Mouse (Mus musculus) forebrain, embryonic 12.5 days (tissue): ENCODE measurements around the gene Erbb4. TPM values are rescaled to one million over a fixed set of nuclear protein-coding genes. Genes with fewer than 3 reads are reported as not detected.

Source experiments
- ATAC-seq: fragments of 200-750 bp; cut with Nextera tagmentation; 2 replicates; pipeline ENCODE4 v1.8.0; 2017; ENCODE audit warnings: moderate TSS enrichment; ENCODE audit not compliant: low FRiP score
- H3K27ac ChIP-seq: fragments of 300-500 bp; sonication (generic); 2 replicates; pipeline ENCODE4 v1.5.1; 2016; ENCODE audit warnings: mild to moderate bottlenecking
- H3K27me3 ChIP-seq: fragments of 300-500 bp; sonication (generic); 2 replicates; pipeline ENCODE4 v1.6.1; 2016; ENCODE audit warnings: mild to moderate bottlenecking
- H3K36me3 ChIP-seq: fragments of 300-500 bp; sonication (generic); replicated peaks from 2 replicates; pipeline ENCODE4 v1.6.1; 2016; ENCODE audit warnings: mild to moderate bottlenecking
- H3K4me1 ChIP-seq: fragments of 300-500 bp; sonication (generic); 2 replicates; pipeline ENCODE4 v1.6.1; 2016
- H3K4me2 ChIP-seq: fragments of 300-500 bp; sonication (generic); 2 replicates; pipeline ENCODE4 v1.6.1; 2016; ENCODE audit warnings: mild to moderate bottlenecking, moderate library complexity
- H3K4me3 ChIP-seq: fragments of 300-500 bp; sonication (generic); replicated peaks from 2 replicates; pipeline ENCODE4 v1.5.1; 2016; ENCODE audit warnings: mild to moderate bottlenecking
- H3K9ac ChIP-seq: fragments of 300-500 bp; sonication (generic); 2 replicates; pipeline ENCODE4 v1.6.1; 2016; ENCODE audit warnings: mild to moderate bottlenecking
- H3K9me3 ChIP-seq: fragments of 300-500 bp; sonication (generic); 2 replicates; pipeline ENCODE4 v1.6.1; 2016
- WGBS: fragments of 180-500 bp; shearing (Covaris S2); methylation state at CpG from one replicate; pipeline ENCODE4 v1.1.7; 2016; 5-methylcytosine and 5-hydroxymethylcytosine counted together
- polyA plus RNA-seq: library from polyadenylated mRNA; unstranded; fragments of >200 nt; fragmentation: Nextera tagmentation; extraction: Ambion mirVana; gene quantifications from 2 replicates; pipeline ENCODE4 v1.2.1, GENCODE M21; 2016

Gene Erbb4
- polyA plus RNA-seq, 1 experiment from 2014 or later: 8.6 TPM

GRCm38 (mm10) chr1:69023157-69023925 is 84.5 kb downstream of the Erbb4 start:
- no peak overlapping the region for H3K4me3 ChIP-seq
- H3K36me3 ChIP-seq: no peaks in the 10 kb centered on the region
- H3K9me3 ChIP-seq: no peaks in the 10 kb centered on the region
- H3K27me3 ChIP-seq: peaks cover 26% of the 10 kb centered on the region
- H3K27ac ChIP-seq: no peak overlapping the region
- H3K4me2 ChIP-seq: no peak overlapping the region
- no peak overlapping the region for H3K9ac ChIP-seq
- peak; percentile 71; the same call in 1 of the 2 replicates for ATAC-seq
- 7% methylated on average over 4 of the region's 4 CpGs for WGBS
- H3K4me1 ChIP-seq: peaks cover 18% of the 10 kb centered on the region

DNA sequence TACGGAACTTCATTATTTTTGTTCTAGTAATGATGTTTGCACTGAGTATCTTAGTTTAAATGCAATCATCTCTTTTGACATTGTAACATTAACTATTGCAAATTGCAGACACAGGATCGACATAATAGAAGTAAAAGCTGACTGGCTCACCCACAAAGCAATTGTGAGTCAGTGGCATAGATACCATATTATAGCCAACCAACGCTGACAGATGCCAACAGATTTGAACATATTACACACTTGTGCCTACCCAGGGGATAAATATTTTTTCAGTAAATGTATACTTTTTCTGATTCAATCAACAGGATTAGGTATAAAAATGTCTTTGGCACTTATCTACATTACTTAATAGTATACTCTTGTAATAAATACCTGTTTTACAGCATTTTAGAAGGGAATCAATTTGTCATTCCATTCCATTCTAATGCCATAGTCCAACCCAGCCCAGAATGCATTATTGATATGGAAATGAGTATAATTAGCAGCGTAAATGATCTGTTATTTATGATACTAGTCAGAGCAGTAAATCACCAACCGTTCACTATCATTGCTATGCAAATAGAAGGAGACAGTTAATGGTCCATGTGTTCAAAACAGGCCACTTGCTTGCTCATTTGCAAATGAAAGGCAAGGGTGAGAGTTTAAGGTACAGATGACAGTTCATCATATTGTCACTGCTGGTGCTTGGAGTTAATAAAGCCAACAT is 97.9 kb downstream of the Erbb4 start:
- 53% methylated on average over 5 of the region's 5 CpGs for WGBS
- Histone ChIP-seq H3K4me1 (no peaks in the 10 kb centered on the region), H3K4me3 (no peak overlapping the region), H3K27me3 (peaks cover 6% of the 10 kb centered on the region; the same call in 1 of the 2 replicates), H3K9ac (no peak overlapping the region), H3K27ac (no peak overlapping the region), H3K9me3 (no peaks in the 10 kb centered on the region), H3K36me3 (no peaks in the 10 kb centered on the region), H3K4me2 (no peak overlapping the region)
- peak; percentile 63; the same call in 1 of the 2 replicates for ATAC-seq

DNA sequence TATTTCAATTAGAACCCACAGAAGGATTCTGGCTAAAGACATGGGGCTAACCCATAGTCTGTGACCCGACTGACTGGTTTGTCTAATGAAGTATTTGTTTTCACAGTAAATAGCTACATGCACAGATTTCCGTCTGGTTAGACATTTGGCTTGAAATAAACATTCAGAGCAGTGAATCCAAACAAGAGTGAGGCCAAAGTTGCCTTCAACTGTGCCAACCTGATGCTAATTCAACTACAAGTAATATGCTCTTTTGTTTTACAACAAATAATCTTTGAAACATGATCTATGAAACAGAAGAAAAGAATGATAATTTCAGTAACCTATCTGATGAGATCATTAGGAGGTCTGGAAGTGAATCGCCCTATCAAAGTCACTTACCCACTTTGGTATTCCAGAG is 106.5 kb downstream of the Erbb4 start:
- Histone ChIP-seq H3K9me3 (no peaks in the 10 kb centered on the region), H3K9ac (no peak overlapping the region), H3K27ac (no peak overlapping the region), H3K27me3 (no peaks in the 10 kb centered on the region), H3K4me2 (no peak overlapping the region), H3K4me1 (no peaks in the 10 kb centered on the region), H3K4me3 (no peak overlapping the region), H3K36me3 (no peaks in the 10 kb centered on the region)
- no peak for ATAC-seq
- 75% methylated on average over 3 of the region's 3 CpGs for WGBS

DNA sequence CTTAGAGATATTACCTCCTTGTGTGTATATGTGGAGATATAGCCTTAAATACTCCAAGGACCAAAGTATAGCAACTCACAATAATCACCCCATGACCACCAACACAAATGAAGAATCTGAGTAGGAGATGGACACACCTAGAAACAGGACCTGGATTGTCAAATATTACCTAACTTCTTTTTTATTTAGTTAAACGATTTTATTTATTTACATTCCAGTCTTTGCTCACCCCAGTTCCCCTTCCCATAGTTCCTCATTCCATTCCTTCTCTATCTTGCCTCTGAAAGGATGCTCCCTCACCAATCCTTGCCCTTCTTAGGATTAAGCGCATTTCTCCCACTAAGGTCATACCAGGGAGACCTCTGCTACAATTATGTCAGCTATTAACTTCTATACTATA is 128.6 kb downstream of the Erbb4 start:
- H3K9ac ChIP-seq: no peak overlapping the region
- H3K4me2 ChIP-seq: no peak overlapping the region
- H3K4me1 ChIP-seq: no peaks in the 10 kb centered on the region
- no peaks in the 10 kb centered on the region for H3K36me3 ChIP-seq
- 84% methylated on average over 2 of the region's 2 CpGs for WGBS
- H3K27ac ChIP-seq: no peak overlapping the region
- H3K9me3 ChIP-seq: no peaks in the 10 kb centered on the region
- H3K4me3 ChIP-seq: no peak overlapping the region
- no peak for ATAC-seq
- no peaks in the 10 kb centered on the region for H3K27me3 ChIP-seq

DNA sequence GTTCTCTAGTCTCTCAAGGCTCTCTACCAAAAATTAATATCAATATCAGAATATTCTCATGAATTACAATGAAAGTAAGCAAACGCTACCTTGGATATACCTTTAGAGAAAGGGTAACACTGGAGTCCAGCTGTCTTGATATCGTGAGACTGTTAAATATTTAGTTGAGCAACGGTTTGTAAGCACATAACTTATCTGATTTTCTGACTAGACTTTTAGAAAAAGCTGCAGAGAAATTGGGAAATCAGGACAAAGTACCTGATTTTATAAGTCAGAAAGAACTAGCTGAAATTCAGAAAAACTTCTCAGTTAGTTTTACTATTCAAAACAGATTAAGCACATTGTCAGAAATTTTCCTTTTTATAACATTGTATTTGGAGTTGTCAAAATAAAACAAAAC is 129.3 kb downstream of the Erbb4 start:
- Histone ChIP-seq H3K4me2 (no peak overlapping the region), H3K4me3 (no peak overlapping the region), H3K27ac (no peak overlapping the region), H3K27me3 (no peaks in the 10 kb centered on the region), H3K9me3 (no peaks in the 10 kb centered on the region), H3K36me3 (no peaks in the 10 kb centered on the region), H3K9ac (no peak overlapping the region), H3K4me1 (peaks cover under 1% of the 10 kb centered on the region; the same call in 1 of the 2 replicates)
- 94% methylated on average over 3 of the region's 3 CpGs for WGBS
- no peak for ATAC-seq

GRCm38 (mm10) chr1:68973355-68974127 is 134.3 kb downstream of the Erbb4 start:
- H3K36me3 ChIP-seq: no peaks in the 10 kb centered on the region
- no peak for ATAC-seq
- H3K4me2 ChIP-seq: no peak overlapping the region
- no peaks in the 10 kb centered on the region for H3K27me3 ChIP-seq
- H3K27ac ChIP-seq: no peak overlapping the region
- no peak overlapping the region for H3K9ac ChIP-seq
- no peak overlapping the region for H3K4me3 ChIP-seq
- H3K4me1 ChIP-seq: peaks cover 4% of the 10 kb centered on the region; the same call in 1 of the 2 replicates
- WGBS: 77% methylated on average over 5 of the region's 5 CpGs
- H3K9me3 ChIP-seq: no peaks in the 10 kb centered on the region

GRCm38 (mm10) chr1:68964127-68964526 is 143.7 kb downstream of the Erbb4 start:
- Histone ChIP-seq H3K4me3 (no peak overlapping the region), H3K27ac (no peak overlapping the region), H3K4me2 (no peak overlapping the region), H3K4me1 (peaks cover 8% of the 10 kb centered on the region; the same call in 1 of the 2 replicates), H3K9ac (no peak overlapping the region), H3K27me3 (no peaks in the 10 kb centered on the region), H3K36me3 (no peaks in the 10 kb centered on the region), H3K9me3 (no peaks in the 10 kb centered on the region)
- ATAC-seq: no peak

DNA sequence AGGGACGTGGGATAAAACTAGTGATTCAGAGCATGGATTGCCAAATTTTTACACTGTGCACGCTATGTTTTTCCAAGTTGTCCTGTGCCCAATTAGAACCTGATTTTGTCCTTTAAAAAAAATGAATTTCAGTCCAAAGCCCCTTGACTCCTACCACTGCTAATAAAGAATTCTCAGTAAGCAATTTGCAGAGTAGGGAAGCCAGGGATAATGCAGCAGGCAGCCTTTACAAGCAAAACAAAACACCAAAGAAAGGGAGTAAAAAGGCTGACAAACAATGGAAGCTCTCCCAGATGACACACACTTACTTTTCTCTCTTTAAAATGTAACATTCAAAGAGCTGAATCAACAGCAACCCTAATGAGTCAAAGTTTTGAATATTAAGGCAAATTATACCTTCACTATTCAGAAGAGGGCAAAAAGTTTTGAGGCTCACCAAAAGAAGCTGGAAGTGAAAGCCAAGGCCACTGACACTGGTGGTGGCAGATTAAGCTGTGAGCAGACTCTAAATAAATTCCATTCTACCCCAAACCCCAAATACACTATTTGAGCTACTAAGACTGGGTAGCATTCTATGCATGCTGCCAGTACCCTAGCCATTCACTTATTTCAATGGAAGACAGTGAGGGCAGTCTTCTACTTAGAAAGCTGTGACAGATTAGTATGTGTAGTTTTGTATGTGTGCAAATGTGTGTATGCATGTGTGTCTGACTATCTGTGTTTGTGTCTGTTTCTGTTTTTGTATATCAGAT is 146.3 kb downstream of the Erbb4 start:
- H3K9ac ChIP-seq: no peak overlapping the region
- WGBS: 14% methylated on average over 2 of the region's 2 CpGs
- H3K4me3 ChIP-seq: no peak overlapping the region
- no peaks in the 10 kb centered on the region for H3K27me3 ChIP-seq
- no peak overlapping the region for H3K4me2 ChIP-seq
- H3K9me3 ChIP-seq: no peaks in the 10 kb centered on the region
- H3K4me1 ChIP-seq: peaks cover 10% of the 10 kb centered on the region; the same call in 1 of the 2 replicates
- no peak overlapping the region for H3K27ac ChIP-seq
- ATAC-seq: no peak
- H3K36me3 ChIP-seq: no peaks in the 10 kb centered on the region

DNA sequence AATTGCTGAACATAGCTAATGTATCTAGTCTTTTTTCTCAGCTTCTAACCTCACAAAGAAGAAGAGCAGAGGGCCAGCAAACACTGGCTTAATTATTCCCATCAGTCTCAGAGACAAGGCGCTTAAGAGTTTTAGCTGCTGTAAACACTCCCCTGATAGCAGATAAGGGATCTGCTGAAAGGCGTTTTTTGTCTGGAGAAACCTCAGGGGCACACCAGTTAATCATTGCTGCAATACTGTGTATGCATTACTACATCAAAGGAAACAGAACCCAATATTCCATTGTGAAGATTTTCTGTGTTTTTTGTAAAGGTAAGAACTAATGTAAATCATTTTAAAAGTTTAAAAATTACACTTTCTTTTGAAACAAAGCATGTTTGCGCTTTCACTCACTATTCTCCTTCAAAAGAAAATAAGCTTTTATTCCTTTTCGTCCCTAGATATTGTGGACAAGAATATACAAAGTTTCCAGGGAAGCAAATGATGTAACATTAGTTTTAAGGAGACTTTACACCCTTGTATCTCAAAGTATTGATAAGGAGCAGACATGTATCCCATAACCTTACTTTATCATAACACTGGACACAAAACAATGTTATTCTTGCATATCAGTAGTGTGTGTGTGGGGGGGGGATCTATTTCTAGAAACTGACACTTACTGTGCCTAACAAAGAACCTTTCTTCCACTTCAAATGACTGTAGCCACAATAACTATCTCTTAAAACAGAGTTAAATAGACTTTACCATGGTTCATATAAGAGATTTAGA is 150.9 kb downstream of the Erbb4 start:
- Histone ChIP-seq H3K4me2 (no peak overlapping the region), H3K27me3 (no peaks in the 10 kb centered on the region), H3K36me3 (no peaks in the 10 kb centered on the region), H3K9ac (no peak overlapping the region), H3K4me3 (no peak overlapping the region), H3K27ac (no peak overlapping the region), H3K9me3 (no peaks in the 10 kb centered on the region), H3K4me1 (peaks cover 10% of the 10 kb centered on the region; the same call in 1 of the 2 replicates)
- WGBS: 64% methylated on average over 4 of the region's 4 CpGs
- no peak for ATAC-seq

DNA sequence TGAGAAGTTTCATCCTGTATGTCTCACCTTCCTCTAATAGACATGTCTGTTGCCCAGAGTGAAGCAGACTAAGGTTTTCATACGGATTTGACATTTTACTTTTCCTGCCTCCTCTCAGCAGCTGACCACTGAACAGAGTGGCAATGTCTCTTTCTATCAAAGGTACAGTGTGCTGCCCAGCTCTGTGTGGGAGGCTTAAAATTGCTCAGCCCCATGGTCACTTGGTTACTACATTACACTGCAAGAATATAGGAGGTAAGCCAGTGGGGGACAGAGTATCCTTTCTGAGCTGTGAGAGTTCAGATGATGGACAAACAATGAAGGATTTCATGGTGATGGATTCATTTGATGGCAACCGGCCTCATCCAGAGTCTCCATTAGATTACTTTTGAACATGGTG is 152.4 kb downstream of the Erbb4 start:
- Histone ChIP-seq H3K27me3 (no peaks in the 10 kb centered on the region), H3K4me2 (no peak overlapping the region), H3K4me1 (peaks cover 2% of the 10 kb centered on the region; the same call in 1 of the 2 replicates), H3K9ac (no peak overlapping the region), H3K27ac (no peak overlapping the region), H3K36me3 (no peaks in the 10 kb centered on the region), H3K9me3 (no peaks in the 10 kb centered on the region), H3K4me3 (no peak overlapping the region)
- ATAC-seq: no peak
- 74% methylated on average over 2 of the region's 2 CpGs for WGBS

GRCm38 (mm10) chr1:68943141-68943540 is 164.7 kb downstream of the Erbb4 start:
- no peaks in the 10 kb centered on the region for H3K4me1 ChIP-seq
- no peak overlapping the region for H3K4me3 ChIP-seq
- no peaks in the 10 kb centered on the region for H3K27me3 ChIP-seq
- no peak overlapping the region for H3K4me2 ChIP-seq
- no peak for ATAC-seq
- H3K9me3 ChIP-seq: no peaks in the 10 kb centered on the region
- WGBS: 55% methylated on average over 2 of the region's 2 CpGs
- H3K9ac ChIP-seq: no peak overlapping the region
- no peak overlapping the region for H3K27ac ChIP-seq
- no peaks in the 10 kb centered on the region for H3K36me3 ChIP-seq
